Mouse (Mus musculus): ENCODE results near the gene App.

DNA sequence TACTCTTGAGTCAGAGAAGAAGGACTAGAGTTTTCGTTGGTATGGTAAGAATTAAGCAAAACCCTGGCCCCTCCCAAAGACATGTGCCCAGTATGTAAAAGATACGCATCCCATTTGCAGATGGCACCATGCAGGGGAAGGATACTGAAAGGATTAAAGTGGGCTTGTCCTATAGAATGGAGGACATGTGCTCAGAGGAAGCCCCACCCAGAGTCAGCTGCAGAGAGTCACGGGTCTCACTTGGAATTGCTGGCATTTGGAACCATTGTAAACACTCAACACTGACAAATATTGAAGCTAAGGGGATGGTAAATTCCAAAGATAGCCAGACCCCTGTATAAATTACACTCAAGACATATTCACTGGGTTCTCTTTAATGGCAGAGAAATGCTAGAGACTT is 7.1 kb upstream of the App start:
- no peak for TF ChIP-seq CTCF (IDR thresholded peaks at IDR 0.05; ENCODE audit: low read depth, low read length)
- no peak for TF ChIP-seq POLR2A (IDR thresholded peaks at IDR 0.05; ENCODE audit: extremely low read depth, insufficient read depth, low read length)

All from liver, adult 2 months (tissue).